Mouse (Mus musculus): Measurements from ENCODE around the gene Gcnt4.

DNA sequence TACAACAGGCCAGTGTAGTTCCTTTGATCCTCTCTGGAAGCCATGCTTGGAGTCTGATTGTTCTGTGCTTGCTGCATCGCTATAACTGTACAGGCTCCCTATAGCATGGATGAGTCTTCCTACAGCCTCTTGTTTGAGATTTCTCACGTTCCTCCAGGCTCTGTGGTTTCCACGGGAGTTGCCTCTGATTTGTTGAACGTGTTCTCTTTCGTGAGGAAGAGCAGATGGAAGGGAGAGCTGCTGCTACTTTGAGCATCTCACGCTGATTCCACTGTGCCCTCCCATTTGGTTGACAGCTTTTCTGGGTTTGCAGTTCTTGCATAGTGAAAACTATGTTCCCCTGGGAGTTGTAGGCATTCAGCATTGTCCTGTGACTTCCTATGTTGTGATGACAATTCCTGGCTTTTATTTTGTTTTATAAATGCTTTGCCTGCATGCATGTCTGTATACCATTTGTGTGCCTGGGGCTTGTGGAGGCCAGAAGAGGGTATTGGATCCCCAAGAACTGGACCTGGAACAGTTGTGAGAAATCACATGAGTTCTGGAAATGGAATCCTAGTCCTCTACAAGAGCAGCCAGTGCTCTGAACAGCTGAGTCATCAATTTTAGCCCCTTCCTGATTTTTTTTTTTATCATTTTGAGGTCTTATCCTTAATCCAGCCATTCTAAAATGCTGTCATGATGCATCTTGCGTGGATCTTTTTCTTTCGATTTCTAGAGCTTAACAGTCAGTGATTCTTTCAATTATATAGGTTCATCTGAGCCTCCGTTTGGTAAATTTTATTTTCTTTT lies 37.1 kb downstream of the Gcnt4 start:
- TF ChIP-seq EP300 (optimal IDR thresholded peaks at IDR 0.05) (no peak), CTCF (IDR thresholded peaks at IDR 0.05; ENCODE audit: low read depth) (no peak)
